Mouse (Mus musculus): ENCODE data around the gene Ptprn2. TPM values are rescaled to one million over a fixed set of nuclear protein-coding genes. Genes with fewer than 3 reads are reported as not detected.
A peak's percentile ranks its signal among the peaks of the same experiment; 100 is the strongest.

Ptprn2 gene
- total and polyA plus RNA-seq, 3 experiments: 0.17 TPM; not detected in 2

- TF ChIP-seq MAZ (IDR thresholded peaks at IDR 0.05; ENCODE audit: low read depth, low read length): no peak
- TF ChIP-seq TCF12 (IDR thresholded peaks at IDR 0.05; ENCODE audit: low read depth, low read length): no peak
- no peak for TF ChIP-seq CHD1 (IDR thresholded peaks at IDR 0.05; ENCODE audit: low read depth, low read length)
- TF ChIP-seq MYC (IDR thresholded peaks at IDR 0.05; ENCODE audit: low read depth, low read length): no peak
- TF ChIP-seq SIN3A (IDR thresholded peaks at IDR 0.05; ENCODE audit: low read length): no peak
- TF ChIP-seq SMC3 (IDR thresholded peaks at IDR 0.05; ENCODE audit: low read depth, low read length): no peak
- TF ChIP-seq HCFC1 (IDR thresholded peaks at IDR 0.05; ENCODE audit: low read depth, low read length): no peak
- TF ChIP-seq KAT2A (IDR thresholded peaks at IDR 0.05; ENCODE audit: insufficient replicate concordance, low read length): no peak
- TF ChIP-seq POLR2AphosphoS2 (IDR thresholded peaks at IDR 0.05; ENCODE audit: low read depth, low read length): no peak
- TF ChIP-seq NRF1 (IDR thresholded peaks at IDR 0.05; ENCODE audit: low read depth, low read length): no peak
- no peak for TF ChIP-seq PAX5 (IDR thresholded peaks at IDR 0.05; ENCODE audit: low read length)
- no peak for TF ChIP-seq MEF2A (IDR thresholded peaks at IDR 0.05; ENCODE audit: borderline replicate concordance, low read depth, low read length)
- TF ChIP-seq EP300 (IDR thresholded peaks at IDR 0.05; ENCODE audit: low read length): no peak
- no peak for TF ChIP-seq MAX (IDR thresholded peaks at IDR 0.05; ENCODE audit: low read length)
- no peak for TF ChIP-seq RAD21 (IDR thresholded peaks at IDR 0.05; ENCODE audit: low read depth, low read length)
- TF ChIP-seq USF1 (IDR thresholded peaks at IDR 0.05; ENCODE audit: low read depth, low read length): no peak
- no peak for TF ChIP-seq MAFK (IDR thresholded peaks at IDR 0.05; ENCODE audit: insufficient replicate concordance, low read length)
- no peak for TF ChIP-seq JUN (IDR thresholded peaks at IDR 0.05; ENCODE audit: insufficient read depth, low read depth, low read length)
- TF ChIP-seq NELFE (IDR thresholded peaks at IDR 0.05; ENCODE audit: low read depth, low read length): no peak
- no peak for DNase-seq (ENCODE audit: extremely low read depth)
- no peaks in the 10 kb centered on the region for H3K9me3 ChIP-seq (replicated peaks; ENCODE audit: low read length)
- no peak overlapping the region for H3K27ac ChIP-seq (ENCODE audit: insufficient read depth, low read depth)
- dilution Hi-C loops (cut with MboI; ENCODE audit: extremely low pct_ligation_motif_present, extremely low pct_unique_long_range_greater_than_20kb, low sequenced_read_pairs): no loop called here
- no peak overlapping the region for H3K4me3 ChIP-seq (replicated peaks in 1 of 3; ENCODE audit: low read depth in 2 of 3, low read length in 2 of 3, poor library complexity in 1 of 3)
- no peak overlapping the region for H3K4me2 ChIP-seq (ENCODE audit: insufficient read depth, low read depth, poor library complexity, severe bottlenecking)
- no peaks in the 10 kb centered on the region for H3K36me3 ChIP-seq (replicated peaks in 1 of 2; ENCODE audit: control insufficient read depth in 1 of 2, insufficient read depth in 1 of 2, low read length in 1 of 2)
- H3K9ac ChIP-seq (ENCODE audit: insufficient read depth, low read depth): no peak overlapping the region
- in situ Hi-C loops (cut with MboI; ENCODE audit: low pct_ligation_motif_present, low pct_unique_long_range_greater_than_20kb, low sequenced_read_pairs): loop anchor here (10.0 kb wide), 1 partner anchor 280 kb away; no protein-coding TSS in a partner anchor
- no peaks in the 10 kb centered on the region for H3K79me2 ChIP-seq (replicated peaks; ENCODE audit: control insufficient read depth, extremely low read depth, insufficient read depth, poor library complexity, severe bottlenecking)
- H3K27me3 ChIP-seq (replicated peaks): peaks cover 4% of the 10 kb centered on the region
- H3K4me1 ChIP-seq (ENCODE audit: control insufficient read depth in 1 of 2, insufficient read depth in 2 of 2): no peaks in the 10 kb centered on the region
These were observed 549.0 kb downstream of the Ptprn2 start for GRCm38 (mm10) chr12:117034506-117034905.

GRCm38 (mm10) chr12:117035243-117035642 lies 549.7 kb downstream of the Ptprn2 start:
- H3K79me2 ChIP-seq (replicated peaks; ENCODE audit: control insufficient read depth, extremely low read depth, insufficient read depth, poor library complexity, severe bottlenecking): no peaks in the 10 kb centered on the region
- H3K27ac ChIP-seq (ENCODE audit: insufficient read depth, low read depth): no peak overlapping the region
- in situ Hi-C loops (cut with MboI; ENCODE audit: low pct_ligation_motif_present, low pct_unique_long_range_greater_than_20kb, low sequenced_read_pairs): loop anchor here (10.0 kb wide), 1 partner anchor 280 kb away; no protein-coding TSS in a partner anchor
- DNase-seq (ENCODE audit: extremely low read depth): peak; percentile 53
- dilution Hi-C loops (cut with MboI; ENCODE audit: extremely low pct_ligation_motif_present, extremely low pct_unique_long_range_greater_than_20kb, low sequenced_read_pairs): no loop called here
- H3K4me2 ChIP-seq (ENCODE audit: insufficient read depth, low read depth, poor library complexity, severe bottlenecking): no peak overlapping the region
- no peaks in the 10 kb centered on the region for H3K4me1 ChIP-seq (ENCODE audit: control insufficient read depth in 1 of 2, insufficient read depth in 2 of 2)
- H3K36me3 ChIP-seq (replicated peaks in 1 of 2; ENCODE audit: control insufficient read depth in 1 of 2, insufficient read depth in 1 of 2, low read length in 1 of 2): no peaks in the 10 kb centered on the region
- TF ChIP-seq CTCF (conservative IDR thresholded peaks at IDR 0.05 in 1 of 2, IDR thresholded peaks at IDR 0.05 in 1 of 2; ENCODE audit: low read depth in 2 of 2, low read length in 2 of 2): peak; percentile 76 to 80
- peak; percentile 71 for TF ChIP-seq SMC3 (IDR thresholded peaks at IDR 0.05; ENCODE audit: low read depth, low read length)
- TF ChIP-seq RAD21 (IDR thresholded peaks at IDR 0.05; ENCODE audit: low read depth, low read length): peak; percentile 69
- no peak for TF ChIP-seq MAFK (IDR thresholded peaks at IDR 0.05; ENCODE audit: insufficient replicate concordance, low read length)
- TF ChIP-seq MAZ (IDR thresholded peaks at IDR 0.05; ENCODE audit: low read depth, low read length): no peak
- TF ChIP-seq TCF12 (IDR thresholded peaks at IDR 0.05; ENCODE audit: low read depth, low read length): no peak
- no peak overlapping the region for H3K9ac ChIP-seq (ENCODE audit: insufficient read depth, low read depth)
- H3K27me3 ChIP-seq (replicated peaks): peaks cover 4% of the 10 kb centered on the region
- H3K4me3 ChIP-seq (replicated peaks in 1 of 3; ENCODE audit: low read depth in 2 of 3, low read length in 2 of 3, poor library complexity in 1 of 3): no peak overlapping the region
- H3K9me3 ChIP-seq (replicated peaks; ENCODE audit: low read length): peaks cover under 1% of the 10 kb centered on the region
